Mouse (Mus musculus): Measurements from ENCODE around the gene Tenm1. TPM values are rescaled to one million over a fixed set of nuclear protein-coding genes. Genes with fewer than 3 reads are reported as not detected.
A peak's percentile ranks its signal among the peaks of the same experiment; 100 is the strongest.

Gene Tenm1
- polyA plus RNA-seq, 1 experiment, result 0.04 TPM

DNA sequence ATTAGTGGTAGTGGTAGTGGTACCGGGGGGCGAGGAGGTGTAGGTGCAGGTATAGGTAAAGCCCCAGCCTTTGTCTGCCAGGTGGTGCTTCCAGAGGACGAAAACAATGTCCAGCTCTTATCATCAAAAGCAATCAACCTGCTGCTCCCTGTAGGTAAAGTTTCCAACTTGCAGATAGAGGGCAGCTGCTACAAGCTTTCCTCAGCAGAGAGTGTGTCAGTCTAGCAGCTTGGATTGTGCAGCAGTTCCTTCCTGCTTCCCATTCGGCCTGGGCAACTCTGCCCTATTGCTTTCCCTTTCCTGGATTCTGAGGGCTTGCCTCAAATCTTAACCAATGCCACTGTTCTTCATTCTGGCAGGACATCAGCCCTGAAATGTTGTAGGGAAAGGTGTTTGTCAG is 870.2 kb downstream of the Tenm1 start:
- H3K4me3 ChIP-seq (ENCODE audit: low read depth, low read length), result no peak overlapping the region
- 53% methylated on average over 4 of the region's 4 CpGs for WGBS
- TF ChIP-seq POLR2A (IDR thresholded peaks at IDR 0.05; ENCODE audit: low read depth, low read length) (no peak), CTCF (IDR thresholded peaks at IDR 0.05; ENCODE audit: extremely low read depth, insufficient read length, insufficient replicate concordance, low read depth, low read length) (no peak)

GRCm38 (mm10) chrX:42557284-42557683 is 871.6 kb downstream of the Tenm1 start:
- Histone ChIP-seq H3K4me1 (ENCODE audit: control insufficient read depth, insufficient read depth, insufficient read length, low read length) (no peaks in the 10 kb centered on the region), H3K36me3 (ENCODE audit: control insufficient read depth, insufficient read depth, low read length) (no peaks in the 10 kb centered on the region), H3K27ac (ENCODE audit: insufficient read depth, low read depth, low read length) (no peak overlapping the region), H3K27me3 (ENCODE audit: control insufficient read depth, insufficient read depth, low read length) (no peaks in the 10 kb centered on the region), H3K4me3 (ENCODE audit: low read depth, low read length) (no peak overlapping the region)
- no peak for TF ChIP-seq POLR2A (IDR thresholded peaks at IDR 0.05; ENCODE audit: low read depth, low read length)
- TF ChIP-seq CTCF (IDR thresholded peaks at IDR 0.05; ENCODE audit: extremely low read depth, insufficient read length, insufficient replicate concordance, low read depth, low read length), result peak; percentile 51; the same call in 1 of the 2 replicates
- WGBS, result 27% methylated on average over 7 of the region's 7 CpGs

More for the DNA sequence above, 870.2 kb downstream of the Tenm1 start:
- Histone ChIP-seq H3K36me3 (ENCODE audit: control insufficient read depth, insufficient read depth, low read length) (no peaks in the 10 kb centered on the region), H3K4me1 (ENCODE audit: control insufficient read depth, insufficient read depth, insufficient read length, low read length) (no peaks in the 10 kb centered on the region), H3K27me3 (ENCODE audit: control insufficient read depth, insufficient read depth, low read length) (no peaks in the 10 kb centered on the region), H3K27ac (ENCODE audit: insufficient read depth, low read depth, low read length) (no peak overlapping the region)

DNA sequence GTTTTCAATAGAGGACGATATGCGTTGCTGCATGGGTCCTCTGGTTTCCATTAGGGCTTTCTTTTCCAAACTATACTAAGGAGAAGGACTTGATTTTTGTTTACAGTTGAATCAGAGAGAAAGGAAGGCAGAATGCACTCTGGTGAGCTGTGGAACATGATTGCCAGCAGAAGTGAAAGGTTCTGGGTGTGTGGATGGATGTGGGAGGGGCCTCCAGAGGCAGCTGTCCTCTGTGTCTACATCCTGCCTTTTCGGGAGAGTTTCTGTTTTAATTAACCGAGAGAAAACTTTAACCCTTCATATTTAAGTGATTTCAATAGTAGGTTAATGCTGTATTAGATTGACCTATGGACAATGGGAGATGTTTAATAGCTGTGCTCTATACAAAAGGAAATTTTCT is 880.4 kb downstream of the Tenm1 start:
- no peaks in the 10 kb centered on the region for H3K36me3 ChIP-seq (ENCODE audit: control insufficient read depth, insufficient read depth, low read length)
- no peak overlapping the region for H3K4me3 ChIP-seq (ENCODE audit: low read depth, low read length)
- H3K27ac ChIP-seq (ENCODE audit: insufficient read depth, low read depth, low read length), result no peak overlapping the region
- WGBS, result 52% methylated on average over 4 of the region's 4 CpGs
- TF ChIP-seq POLR2A (IDR thresholded peaks at IDR 0.05; ENCODE audit: low read depth, low read length) (no peak), CTCF (IDR thresholded peaks at IDR 0.05; ENCODE audit: extremely low read depth, insufficient read length, insufficient replicate concordance, low read depth, low read length) (no peak)
- H3K27me3 ChIP-seq (ENCODE audit: control insufficient read depth, insufficient read depth, low read length), result no peaks in the 10 kb centered on the region
- H3K4me1 ChIP-seq (ENCODE audit: control insufficient read depth, insufficient read depth, insufficient read length, low read length), result no peaks in the 10 kb centered on the region

DNA sequence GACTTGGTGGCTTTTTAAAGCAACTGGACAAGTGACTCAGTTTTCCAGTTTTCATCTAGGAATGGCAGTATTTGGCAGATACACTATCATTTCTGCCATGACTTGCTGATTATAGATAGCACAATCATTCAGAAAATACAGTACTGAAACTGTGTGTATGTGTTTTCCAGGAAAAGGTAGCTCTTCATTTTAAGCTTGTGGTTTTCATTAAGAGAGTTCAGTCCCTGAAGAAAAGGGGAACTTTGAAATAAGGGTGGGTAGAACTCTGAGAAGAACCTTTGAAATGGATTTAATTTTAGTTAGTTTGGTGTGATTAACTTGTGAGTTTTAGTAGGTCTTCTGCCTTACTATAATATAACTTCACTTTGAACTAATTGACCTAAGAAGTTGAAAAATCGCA is 883.9 kb downstream of the Tenm1 start:
- Histone ChIP-seq H3K27ac (ENCODE audit: insufficient read depth, low read depth, low read length) (no peak overlapping the region), H3K4me1 (ENCODE audit: control insufficient read depth, insufficient read depth, insufficient read length, low read length) (no peaks in the 10 kb centered on the region)
- WGBS, result 88% methylated on average over 1 of the region's 1 CpGs

DNA sequence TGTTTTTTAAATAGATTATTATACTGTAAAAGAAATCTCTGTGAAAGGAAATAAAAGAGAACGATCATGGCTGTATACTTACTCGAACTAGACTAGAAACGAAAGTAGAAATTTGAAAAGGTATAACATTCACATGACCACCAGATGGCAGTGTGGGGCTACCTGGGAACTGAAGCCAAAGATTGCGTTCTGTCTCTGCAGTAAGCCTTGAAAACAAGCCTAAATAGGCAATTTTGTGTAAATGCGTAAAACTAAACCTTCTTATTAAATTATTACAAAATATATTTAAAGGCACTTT is 888.2 kb downstream of the Tenm1 start:
- Histone ChIP-seq H3K4me1 (ENCODE audit: control insufficient read depth, insufficient read depth, insufficient read length, low read length) (no peaks in the 10 kb centered on the region), H3K27ac (ENCODE audit: insufficient read depth, low read depth, low read length) (no peak overlapping the region), H3K36me3 (ENCODE audit: control insufficient read depth, insufficient read depth, low read length) (no peaks in the 10 kb centered on the region), H3K27me3 (ENCODE audit: control insufficient read depth, insufficient read depth, low read length) (no peaks in the 10 kb centered on the region), H3K4me3 (ENCODE audit: low read depth, low read length) (no peak overlapping the region)
- 15% methylated on average over 5 of the region's 5 CpGs for WGBS
- TF ChIP-seq POLR2A (IDR thresholded peaks at IDR 0.05; ENCODE audit: low read depth, low read length), result no peak
- TF ChIP-seq CTCF (IDR thresholded peaks at IDR 0.05; ENCODE audit: extremely low read depth, insufficient read length, insufficient replicate concordance, low read depth, low read length), result no peak

More for the DNA sequence above, 883.9 kb downstream of the Tenm1 start:
- TF ChIP-seq CTCF (IDR thresholded peaks at IDR 0.05; ENCODE audit: extremely low read depth, insufficient read length, insufficient replicate concordance, low read depth, low read length) (no peak), POLR2A (IDR thresholded peaks at IDR 0.05; ENCODE audit: low read depth, low read length) (no peak)
- Histone ChIP-seq H3K27me3 (ENCODE audit: control insufficient read depth, insufficient read depth, low read length) (no peaks in the 10 kb centered on the region), H3K4me3 (ENCODE audit: low read depth, low read length) (no peak overlapping the region), H3K36me3 (ENCODE audit: control insufficient read depth, insufficient read depth, low read length) (no peaks in the 10 kb centered on the region)

- TF ChIP-seq CTCF (IDR thresholded peaks at IDR 0.05; ENCODE audit: extremely low read depth, insufficient read length, insufficient replicate concordance, low read depth, low read length), result no peak
- no peak for TF ChIP-seq POLR2A (IDR thresholded peaks at IDR 0.05; ENCODE audit: low read depth, low read length)
- Histone ChIP-seq H3K4me3 (ENCODE audit: low read depth, low read length) (no peak overlapping the region), H3K27me3 (ENCODE audit: control insufficient read depth, insufficient read depth, low read length) (no peaks in the 10 kb centered on the region), H3K27ac (ENCODE audit: insufficient read depth, low read depth, low read length) (no peak overlapping the region), H3K36me3 (ENCODE audit: control insufficient read depth, insufficient read depth, low read length) (no peaks in the 10 kb centered on the region), H3K4me1 (ENCODE audit: control insufficient read depth, insufficient read depth, insufficient read length, low read length) (no peaks in the 10 kb centered on the region)
- WGBS, result 28% methylated on average over 3 of the region's 3 CpGs
These were observed 888.7 kb downstream of the Tenm1 start for GRCm38 (mm10) chrX:42540030-42540755.

GRCm38 (mm10) chrX:42530703-42531102 is 898.2 kb downstream of the Tenm1 start:
- TF ChIP-seq CTCF (IDR thresholded peaks at IDR 0.05; ENCODE audit: extremely low read depth, insufficient read length, insufficient replicate concordance, low read depth, low read length), result no peak
- no peak for TF ChIP-seq POLR2A (IDR thresholded peaks at IDR 0.05; ENCODE audit: low read depth, low read length)
- Histone ChIP-seq H3K4me3 (ENCODE audit: low read depth, low read length) (no peak overlapping the region), H3K36me3 (ENCODE audit: control insufficient read depth, insufficient read depth, low read length) (no peaks in the 10 kb centered on the region), H3K4me1 (ENCODE audit: control insufficient read depth, insufficient read depth, insufficient read length, low read length) (no peaks in the 10 kb centered on the region), H3K27me3 (ENCODE audit: control insufficient read depth, insufficient read depth, low read length) (no peaks in the 10 kb centered on the region), H3K27ac (ENCODE audit: insufficient read depth, low read depth, low read length) (no peak overlapping the region)
- 82% methylated on average over 4 of the region's 4 CpGs for WGBS

Data from small intestine, adult 2 months (tissue).